Mouse (Mus musculus) forebrain, embryonic 11.5 days (tissue): ENCODE results near the gene Calr. TPM values are rescaled to one million over a fixed set of nuclear protein-coding genes. Genes with fewer than 3 reads are reported as not detected.

Source experiments
- ATAC-seq: fragments of 200-750 bp; cut with Nextera tagmentation; replicated peaks from 2 replicates; pipeline ENCODE4 v1.8.0; 2017; ENCODE audit warnings: moderate TSS enrichment; ENCODE audit not compliant: low FRiP score
- DNase-seq: peaks from one replicate; pipeline ENCODE4 v3.0.0-alpha.2; 2017; ENCODE audit warnings: low spot score
- H3K27ac ChIP-seq: fragments of 300-500 bp; sonication (generic); 2 replicates; pipeline ENCODE4 v1.5.1; 2014; ENCODE audit warnings: low read depth, low read length
- H3K27me3 ChIP-seq: fragments of 300-500 bp; sonication (generic); 2 replicates; pipeline ENCODE4 v1.6.1; 2014; ENCODE audit warnings: mild to moderate bottlenecking, low read length, mixed read lengths; ENCODE audit not compliant: control insufficient read depth, insufficient read depth
- H3K36me3 ChIP-seq: fragments of 300-500 bp; sonication (generic); 2 replicates; pipeline ENCODE4 v1.6.1; 2014; ENCODE audit warnings: mild to moderate bottlenecking, low read length, moderate library complexity, mixed read lengths; ENCODE audit not compliant: control insufficient read depth, insufficient read depth
- H3K4me1 ChIP-seq: fragments of 300-500 bp; sonication (generic); replicated peaks from 2 replicates; pipeline ENCODE4 v1.6.1; 2014; ENCODE audit warnings: low read length, mixed read lengths; ENCODE audit not compliant: control insufficient read depth, insufficient read depth
- H3K4me2 ChIP-seq: fragments of 300-500 bp; sonication (generic); 2 replicates; pipeline ENCODE4 v1.6.1; 2014; ENCODE audit warnings: low read depth, mild to moderate bottlenecking, low read length, moderate library complexity, mixed read lengths; ENCODE audit not compliant: severe bottlenecking
- H3K4me3 ChIP-seq: fragments of 300-500 bp; sonication (generic); 2 replicates; pipeline ENCODE4 v1.5.1; 2014; ENCODE audit warnings: low read depth, low read length
- H3K9ac ChIP-seq: fragments of 300-500 bp; sonication (generic); 2 replicates; pipeline ENCODE4 v1.6.1; 2014; ENCODE audit warnings: low read length
- H3K9me3 ChIP-seq: fragments of 300-500 bp; sonication (generic); 2 replicates; pipeline ENCODE4 v1.6.1; 2016; ENCODE audit warnings: low read length, mixed read lengths; ENCODE audit not compliant: control insufficient read depth
- WGBS: fragments of 180-500 bp; shearing (Covaris S2); extraction: QIAGEN DNeasy Blood & Tissue Kit; methylation state at CpG from one replicate; pipeline ENCODE4 v1.1.7; 2014; 5-methylcytosine and 5-hydroxymethylcytosine counted together
- polyA plus RNA-seq: library from polyadenylated mRNA; unstranded; fragments of >200 nt; fragmentation: Nextera tagmentation; extraction: Ambion mirVana; gene quantifications from 2 replicates; pipeline ENCODE4 v1.2.1, GENCODE M21; 2014

Gene Calr
- polyA plus RNA-seq, 1 experiment from 2014 or later: 722 TPM

DNA sequence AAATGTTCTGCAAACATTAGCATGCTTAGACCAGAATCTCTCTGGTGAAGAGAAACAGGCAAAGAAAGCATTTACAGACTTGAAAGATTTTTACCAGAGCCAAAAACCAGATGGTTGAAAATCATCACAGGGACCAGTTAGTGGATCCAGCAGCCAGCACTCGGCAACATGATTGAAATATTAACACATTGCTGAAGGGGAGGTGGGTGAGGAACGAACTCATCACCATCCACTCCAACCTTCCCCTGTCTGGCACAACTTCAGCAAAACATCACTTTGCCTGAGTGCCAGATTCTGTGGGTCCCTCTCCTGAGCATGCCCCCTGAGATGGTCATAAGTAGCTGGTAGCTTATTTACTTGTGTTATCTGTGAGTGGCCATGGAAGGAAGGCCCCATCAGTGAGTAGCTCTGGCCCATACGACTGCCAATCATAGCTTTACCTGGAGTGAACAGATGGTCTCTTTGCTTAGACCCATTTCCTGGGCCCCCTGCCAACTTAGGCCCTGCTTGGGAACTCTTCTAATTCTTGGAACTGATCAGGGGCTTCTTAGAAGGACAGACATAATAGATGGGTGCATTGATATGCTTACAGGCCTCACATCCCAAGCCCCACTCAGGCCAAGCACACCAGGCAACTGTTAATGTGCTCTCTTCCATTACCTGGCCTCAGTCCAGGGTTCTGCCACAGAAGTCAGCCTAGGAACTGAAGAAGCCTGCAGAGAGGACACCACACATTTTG is 30.7 kb upstream of the Calr start:
- WGBS: 90% methylated on average over 3 of the region's 3 CpGs
- Histone ChIP-seq H3K4me1 (peaks cover 6% of the 10 kb centered on the region), H3K9me3 (no peaks in the 10 kb centered on the region), H3K36me3 (no peaks in the 10 kb centered on the region), H3K4me3 (no peak overlapping the region), H3K4me2 (no peak overlapping the region), H3K27me3 (no peaks in the 10 kb centered on the region), H3K9ac (no peak overlapping the region), H3K27ac (no peak overlapping the region)
- DNase-seq: no peak
- ATAC-seq: no peak

- no peaks in the 10 kb centered on the region for H3K36me3 ChIP-seq
- peaks cover 12% of the 10 kb centered on the region for H3K4me1 ChIP-seq
- H3K4me2 ChIP-seq: no peak overlapping the region
- no peak overlapping the region for H3K9ac ChIP-seq
- DNase-seq (no peak), ATAC-seq (no peak)
- WGBS: 89% methylated on average over 3 of the region's 3 CpGs
- no peak overlapping the region for H3K27ac ChIP-seq
- no peaks in the 10 kb centered on the region for H3K27me3 ChIP-seq
- H3K4me3 ChIP-seq: no peak overlapping the region
- H3K9me3 ChIP-seq: no peaks in the 10 kb centered on the region
Observed at GRCm38 (mm10) chr8:84874339-84874738, 27.6 kb upstream of the Calr start.

DNA sequence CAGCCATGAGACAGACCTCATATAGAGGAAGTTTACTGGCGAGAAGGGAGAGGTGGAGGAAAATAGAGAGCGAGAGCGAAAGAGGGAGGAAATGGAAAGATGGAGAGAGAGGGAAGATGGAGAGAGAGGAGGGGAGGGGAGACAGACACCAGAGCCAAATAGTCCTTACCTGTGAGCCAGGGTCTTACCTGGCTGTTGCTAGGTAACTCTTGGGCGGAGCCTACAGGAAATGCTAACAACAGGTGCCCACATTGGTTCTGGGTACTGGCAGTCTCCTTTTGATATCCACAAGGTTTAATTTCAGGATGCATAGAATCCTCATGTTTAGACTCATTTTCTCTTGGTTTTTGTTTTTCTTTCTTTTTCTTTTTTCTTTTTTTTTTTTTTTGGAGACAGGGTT is 26.3 kb upstream of the Calr start:
- H3K4me3 ChIP-seq: peak overlapping the region; percentile 38
- no peaks in the 10 kb centered on the region for H3K9me3 ChIP-seq
- WGBS: 64% methylated on average over 4 of the region's 4 CpGs
- peaks cover 12% of the 10 kb centered on the region for H3K4me1 ChIP-seq
- H3K27me3 ChIP-seq: no peaks in the 10 kb centered on the region
- ATAC-seq: no peak
- H3K27ac ChIP-seq: no peak overlapping the region
- H3K9ac ChIP-seq: 0 out of 2 replicates have a peak overlapping the region, but pooled peaks have one; percentile 57
- no peak for DNase-seq
- H3K4me2 ChIP-seq: peak overlapping the region; percentile 80; the same call in 1 of the 2 replicates
- H3K36me3 ChIP-seq: peaks cover 5% of the 10 kb centered on the region; the same call in 1 of the 2 replicates

DNA sequence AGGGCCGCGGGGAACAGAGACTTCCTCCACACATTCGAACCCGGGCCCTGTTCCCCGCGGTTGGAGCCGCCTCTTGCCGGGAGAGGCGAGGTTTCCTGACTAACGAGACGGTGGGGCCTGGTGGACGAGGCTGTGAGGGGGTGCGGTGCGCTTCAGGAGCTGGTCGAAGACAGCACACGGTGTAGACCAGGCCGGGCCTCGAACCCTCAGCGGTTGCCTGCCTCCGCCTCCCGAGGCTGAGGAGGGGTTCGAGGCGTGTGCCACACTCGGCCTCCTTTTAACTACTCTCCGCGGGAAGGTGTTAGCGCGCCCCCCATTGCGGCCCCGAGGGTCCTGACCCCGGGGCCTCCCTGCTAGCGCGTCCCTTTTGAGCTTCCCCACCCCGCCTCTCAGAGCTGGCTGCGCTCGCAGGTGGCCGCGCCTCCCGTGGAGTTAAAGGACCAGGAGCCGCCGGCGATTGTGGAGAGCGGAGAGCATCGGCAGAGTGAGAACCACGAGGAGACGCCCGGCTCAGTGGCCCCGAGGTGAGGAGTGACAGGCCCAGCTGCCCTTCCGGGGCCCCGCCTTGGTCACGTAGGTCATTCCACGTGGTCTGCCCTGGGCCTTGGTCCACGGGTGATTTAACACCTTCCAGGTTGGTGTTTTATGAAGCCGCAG is 25.7 kb upstream of the Calr start:
- ATAC-seq (peak; percentile 78), DNase-seq (peak; percentile 77)
- Histone ChIP-seq H3K36me3 (peaks cover 6% of the 10 kb centered on the region; the same call in 1 of the 2 replicates), H3K27ac (no peak overlapping the region), H3K9me3 (no peaks in the 10 kb centered on the region), H3K27me3 (no peaks in the 10 kb centered on the region), H3K9ac (peak overlapping the region; percentile 57), H3K4me1 (peaks cover 12% of the 10 kb centered on the region), H3K4me3 (peak overlapping the region; percentile 38), H3K4me2 (peak overlapping the region; percentile 80)
- 2% methylated on average over 53 of the region's 54 CpGs for WGBS

DNA sequence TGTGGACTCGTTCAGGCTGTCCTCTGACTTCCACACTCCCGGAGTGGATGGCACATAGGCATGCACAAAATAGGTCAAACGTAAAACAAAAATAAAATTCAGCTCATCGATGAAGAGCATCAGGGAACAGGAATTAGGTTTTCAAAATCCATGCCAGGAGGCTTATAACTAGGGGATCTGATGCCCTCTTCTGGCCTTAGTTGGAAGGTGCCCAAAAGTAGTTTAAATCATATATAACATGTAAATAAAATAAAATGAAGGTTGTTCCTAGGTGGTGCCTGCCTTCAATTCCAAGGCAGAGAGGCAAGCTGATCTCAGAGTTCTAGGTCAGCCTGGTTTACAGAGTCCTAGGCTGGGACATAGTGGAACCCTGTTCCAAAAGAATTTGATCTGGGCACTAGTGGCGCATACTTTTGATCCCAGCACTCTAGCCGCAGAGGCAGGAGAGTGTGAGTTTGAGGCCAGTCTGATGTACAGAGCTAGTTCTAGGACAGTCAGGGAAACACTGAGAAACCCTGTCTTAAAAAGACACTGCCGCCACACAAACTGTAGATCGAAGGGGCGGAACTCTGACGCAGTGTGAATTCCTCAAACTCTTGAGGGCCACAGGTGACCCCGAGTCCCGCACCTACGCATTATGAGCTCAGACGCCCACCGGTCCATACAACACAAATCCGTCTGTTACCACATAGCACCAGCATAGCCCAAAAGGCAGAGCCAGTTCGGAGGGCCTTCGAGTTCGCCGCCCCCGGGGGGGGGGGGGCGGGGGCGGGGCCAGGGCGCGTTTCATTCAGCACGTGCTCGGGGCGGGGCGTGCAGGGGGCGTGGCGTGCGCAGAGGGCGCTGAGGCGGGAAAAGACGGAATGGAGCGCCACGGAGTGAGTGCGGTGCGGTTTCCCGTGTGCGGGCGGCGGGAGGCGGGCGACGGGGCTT is 24.9 kb upstream of the Calr start, which contains the start of gene Syce2:
Gene Syce2, plus strand, starts transcription at position 736 of the 933 bp plus-strand sequence.
- no peak within 1 kb of the TSS for H3K27ac ChIP-seq
- H3K36me3 ChIP-seq: peaks cover 6% of the 10 kb centered on the region
- no peaks in the 10 kb centered on the region for H3K27me3 ChIP-seq
- no peaks in the 10 kb centered on the region for H3K9me3 ChIP-seq
- H3K4me2 ChIP-seq: peak within 1 kb of the TSS; percentile 80
- peak; percentile 76 for ATAC-seq
- H3K4me1 ChIP-seq: peaks cover 12% of the 10 kb centered on the region
- DNase-seq: peak; percentile 89
- 15% methylated on average over 44 of the region's 46 CpGs for WGBS
- peak within 1 kb of the TSS; percentile 57 for H3K9ac ChIP-seq
- H3K4me3 ChIP-seq: peak within 1 kb of the TSS; percentile 38

GRCm38 (mm10) chr8:84856864-84857441 is 10.2 kb upstream of the Calr start, which contains the start of gene Farsa:
TSS of gene Farsa (plus strand) at chr8:84856989.
- DNase-seq (peak; percentile 94), ATAC-seq (peak; percentile 91)
- H3K4me2 ChIP-seq: peak within 1 kb of the TSS; percentile 70
- WGBS: under 1% methylated on average over 39 of the region's 39 CpGs
- peak within 1 kb of the TSS; percentile 68 for H3K9ac ChIP-seq
- no peaks in the 10 kb centered on the region; the same call in 1 of the 2 replicates for H3K4me1 ChIP-seq
- H3K27ac ChIP-seq: no peak within 1 kb of the TSS
- no peaks in the 10 kb centered on the region for H3K9me3 ChIP-seq
- peaks cover 11% of the 10 kb centered on the region; the same call in 1 of the 2 replicates for H3K36me3 ChIP-seq
- no peaks in the 10 kb centered on the region for H3K27me3 ChIP-seq
- H3K4me3 ChIP-seq: peak within 1 kb of the TSS; percentile 86

DNA sequence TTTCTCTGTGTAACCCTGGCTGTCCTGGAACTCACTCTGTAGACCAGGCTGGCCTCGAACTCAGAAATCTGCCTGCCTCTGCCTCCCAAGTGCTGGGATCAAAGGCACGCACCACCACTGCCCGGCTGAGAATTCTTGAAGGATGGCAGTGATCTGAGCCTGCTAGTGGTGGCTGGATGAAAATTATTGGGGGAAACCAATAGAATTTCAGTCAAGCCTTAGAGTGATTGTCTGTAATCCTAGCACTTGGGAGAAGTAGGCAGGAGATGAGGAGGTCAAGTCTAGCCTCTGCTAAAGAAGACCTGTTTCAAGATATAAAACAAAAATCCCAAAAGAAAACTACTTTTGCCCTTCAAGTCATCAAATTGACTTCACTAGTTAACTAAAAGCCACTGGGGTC is 9.7 kb upstream of the Calr start:
- Histone ChIP-seq H3K36me3 (peaks cover 9% of the 10 kb centered on the region; the same call in 1 of the 2 replicates), H3K9me3 (no peaks in the 10 kb centered on the region), H3K4me3 (peak overlapping the region; percentile 86; the same call in 1 of the 2 replicates), H3K4me1 (no peaks in the 10 kb centered on the region; the same call in 1 of the 2 replicates), H3K4me2 (no peak overlapping the region), H3K27me3 (no peaks in the 10 kb centered on the region), H3K9ac (no peak overlapping the region; the same call in 1 of the 2 replicates), H3K27ac (no peak overlapping the region)
- peak; percentile 58 for ATAC-seq
- WGBS: 88% methylated on average over 3 of the region's 3 CpGs
- DNase-seq: no peak
